Mouse (Mus musculus) thymus, adult 2 months (tissue): ENCODE results near the gene Eng.

Source experiments
- CTCF ChIP-seq: fragments of 200-500 bp; IDR thresholded peaks from 2 replicates; pipeline ENCODE4 v1.5.1; 2012; ENCODE audit warnings: mild to moderate bottlenecking, control low read depth, low read length, moderate library complexity, borderline replicate concordance; ENCODE audit not compliant: control insufficient read depth, poor library complexity, insufficient read depth; ENCODE audit errors: extremely low read depth
- POLR2A ChIP-seq: fragments of 200-500 bp; IDR thresholded peaks from 2 replicates; pipeline ENCODE4 v1.6.1; 2012; ENCODE audit warnings: mild to moderate bottlenecking, low read length, control low read depth, moderate library complexity; ENCODE audit not compliant: control insufficient read depth, poor library complexity, insufficient read depth; ENCODE audit errors: extremely low read depth

GRCm38 (mm10) chr2:32718761-32719160 is 72.4 kb downstream of the Eng start:
- TF ChIP-seq POLR2A (no peak), CTCF (no peak)
